Mouse (Mus musculus): ENCODE results near the gene Arhgap44.

- TF ChIP-seq CTCF (IDR thresholded peaks at IDR 0.05; ENCODE audit: borderline replicate concordance, insufficient read depth, low read depth, low read length) (no peak), POLR2A (IDR thresholded peaks at IDR 0.05; ENCODE audit: borderline replicate concordance, insufficient read depth, low read length) (no peak)
Measured at GRCm38 (mm10) chr11:65049090-65049489, 113.7 kb downstream of the Arhgap44 start.
